Mouse (Mus musculus): ENCODE measurements at regions not wholly inside any gene's neighbourhood (a gene's known extent, or its start where the extent isn't known, plus 50 kb on each side); places are given as distances from the start of the nearest gene placed in this dataset.
A peak's percentile ranks its signal among the peaks of the same experiment; 100 is the strongest.

DNA sequence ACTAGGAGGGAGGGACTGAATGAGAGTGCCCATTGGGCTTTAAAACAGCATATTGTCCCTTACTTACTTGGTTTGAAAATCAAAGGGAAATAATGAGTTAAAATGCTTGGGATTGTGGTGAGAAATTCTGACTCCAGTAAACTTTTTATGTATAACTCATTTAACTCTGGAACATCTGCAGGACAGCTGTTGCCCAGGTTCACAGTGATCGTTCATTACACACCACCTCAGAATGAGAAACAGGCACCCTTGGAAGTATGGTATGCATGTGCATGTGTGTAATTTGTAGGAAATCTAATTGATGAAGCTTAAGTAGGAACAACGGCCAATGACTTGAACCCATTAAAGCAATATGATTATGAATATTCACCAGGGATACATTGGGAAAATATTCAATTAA is 210.4 kb upstream of the Thbs1 start:
- Histone ChIP-seq H3K27ac (no peak overlapping the region), H3K4me3 (no peak overlapping the region), H3K4me1 (ENCODE audit: control insufficient read depth, insufficient read depth, low read length) (no peaks in the 10 kb centered on the region), H3K36me3 (ENCODE audit: control insufficient read depth, insufficient read depth, low read length) (no peaks in the 10 kb centered on the region), H3K27me3 (ENCODE audit: control insufficient read depth, insufficient read depth, low read length) (no peaks in the 10 kb centered on the region), H3K79me2 (replicated peaks; ENCODE audit: control insufficient read depth, insufficient read depth, low read length) (no peaks in the 10 kb centered on the region), H3K9ac (ENCODE audit: low read depth, low read length) (no peak overlapping the region)
- TF ChIP-seq CTCF (IDR thresholded peaks at IDR 0.05) (no peak), POLR2A (IDR thresholded peaks at IDR 0.05; ENCODE audit: insufficient read depth, low read depth, low read length) (no peak), EP300 (IDR thresholded peaks at IDR 0.05; ENCODE audit: insufficient read depth, low read depth, low read length) (no peak)
- intact Hi-C loops (cut with DNase I), result no loop called here
- DNase-seq, result no peak
- WGBS, result 87% methylated on average over 2 of the region's 2 CpGs

DNA sequence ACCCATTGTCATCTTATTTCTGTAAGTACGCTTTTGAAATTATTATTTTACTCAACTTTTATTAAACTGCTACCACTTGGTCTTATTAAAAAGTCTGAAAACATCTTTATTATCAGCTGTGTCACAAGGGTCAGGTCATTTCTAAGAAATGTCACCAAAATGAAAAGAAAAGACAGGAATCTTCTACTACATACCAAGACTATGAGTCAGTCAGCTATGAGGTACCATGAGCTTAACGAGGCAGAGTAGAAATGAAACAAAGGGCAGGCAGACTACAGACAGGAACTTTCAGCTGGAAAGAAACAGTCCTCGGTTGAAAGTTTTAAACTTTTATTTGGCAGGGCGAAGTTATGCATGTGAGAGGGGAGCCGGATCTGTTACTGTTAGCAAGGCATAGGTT is 208.8 kb upstream of the Thbs1 start:
- 73% methylated on average over 5 of the region's 5 CpGs for whole genome bisulfite sequencing
- Histone ChIP-seq H3K9ac (ENCODE audit: low read depth, low read length) (no peak overlapping the region), H3K4me3 (no peak overlapping the region), H3K27me3 (ENCODE audit: control insufficient read depth, insufficient read depth, low read length) (no peaks in the 10 kb centered on the region), H3K36me3 (ENCODE audit: control insufficient read depth, insufficient read depth, low read length) (no peaks in the 10 kb centered on the region), H3K79me2 (replicated peaks; ENCODE audit: control insufficient read depth, insufficient read depth, low read length) (no peaks in the 10 kb centered on the region), H3K4me1 (ENCODE audit: control insufficient read depth, insufficient read depth, low read length) (no peaks in the 10 kb centered on the region), H3K27ac (no peak overlapping the region)
- no peak for DNase-seq
- intact Hi-C loops (cut with DNase I), result no loop called here
- TF ChIP-seq CTCF (IDR thresholded peaks at IDR 0.05) (no peak), POLR2A (IDR thresholded peaks at IDR 0.05; ENCODE audit: insufficient read depth, low read depth, low read length) (no peak), EP300 (IDR thresholded peaks at IDR 0.05; ENCODE audit: insufficient read depth, low read depth, low read length) (no peak)

DNA sequence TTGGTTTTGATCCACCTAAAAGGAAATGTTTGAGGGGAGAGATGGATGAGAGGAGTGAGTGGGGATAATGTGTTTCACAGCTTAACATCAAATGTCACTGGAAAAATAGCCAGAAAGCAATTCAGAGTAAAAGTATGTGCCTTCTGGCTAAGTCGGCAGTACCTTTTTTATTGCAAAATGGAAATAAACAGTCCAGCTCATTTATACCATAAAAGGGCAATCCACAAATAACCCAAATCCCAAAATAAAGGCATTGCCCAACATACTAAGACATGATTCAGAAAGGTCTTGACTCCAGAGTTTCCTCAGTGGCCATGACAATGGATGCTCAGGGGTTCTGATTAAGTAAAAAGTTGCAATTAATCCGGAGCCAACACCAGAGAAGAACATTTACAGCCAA is 208.0 kb upstream of the Thbs1 start:
- 68% methylated on average over 2 of the region's 2 CpGs for WGBS
- Histone ChIP-seq H3K36me3 (ENCODE audit: control insufficient read depth, insufficient read depth, low read length) (no peaks in the 10 kb centered on the region), H3K4me1 (ENCODE audit: control insufficient read depth, insufficient read depth, low read length) (no peaks in the 10 kb centered on the region), H3K9ac (ENCODE audit: low read depth, low read length) (no peak overlapping the region), H3K79me2 (replicated peaks; ENCODE audit: control insufficient read depth, insufficient read depth, low read length) (no peaks in the 10 kb centered on the region), H3K4me3 (no peak overlapping the region), H3K27me3 (ENCODE audit: control insufficient read depth, insufficient read depth, low read length) (no peaks in the 10 kb centered on the region), H3K27ac (no peak overlapping the region)
- TF ChIP-seq POLR2A (IDR thresholded peaks at IDR 0.05; ENCODE audit: insufficient read depth, low read depth, low read length) (no peak), EP300 (IDR thresholded peaks at IDR 0.05; ENCODE audit: insufficient read depth, low read depth, low read length) (no peak), CTCF (IDR thresholded peaks at IDR 0.05) (no peak)
- intact Hi-C loops (cut with DNase I), result no loop called here
- DNase-seq, result no peak

DNA sequence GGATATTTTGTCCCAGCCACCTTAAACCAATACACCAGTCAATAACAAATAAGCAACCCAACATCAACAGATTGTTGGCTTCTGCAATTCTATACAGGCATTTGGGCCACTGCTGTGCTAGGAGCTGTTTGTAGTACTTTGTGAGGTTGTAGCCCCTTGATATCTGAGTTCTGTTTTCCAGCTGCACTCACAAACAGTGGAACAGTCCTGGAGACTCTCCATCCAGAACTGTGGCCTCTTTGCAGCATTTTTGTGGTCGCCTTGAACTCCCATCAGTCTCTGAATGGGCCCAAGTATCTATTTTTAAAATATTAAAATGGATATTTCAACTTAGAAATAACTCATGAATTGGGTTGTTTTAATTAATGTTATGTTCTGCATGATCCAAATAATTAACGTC is 205.2 kb upstream of the Thbs1 start:
- TF ChIP-seq POLR2A (IDR thresholded peaks at IDR 0.05; ENCODE audit: insufficient read depth, low read depth, low read length) (no peak), CTCF (IDR thresholded peaks at IDR 0.05) (no peak), EP300 (IDR thresholded peaks at IDR 0.05; ENCODE audit: insufficient read depth, low read depth, low read length) (no peak)
- WGBS, result 90% methylated on average over 2 of the region's 2 CpGs
- intact Hi-C loops (cut with DNase I), result no loop called here
- H3K79me2 ChIP-seq (replicated peaks; ENCODE audit: control insufficient read depth, insufficient read depth, low read length), result no peaks in the 10 kb centered on the region
- no peak overlapping the region for H3K4me3 ChIP-seq
- H3K9ac ChIP-seq (ENCODE audit: low read depth, low read length), result no peak overlapping the region
- no peak overlapping the region for H3K27ac ChIP-seq
- H3K27me3 ChIP-seq (ENCODE audit: control insufficient read depth, insufficient read depth, low read length), result no peaks in the 10 kb centered on the region
- no peaks in the 10 kb centered on the region for H3K36me3 ChIP-seq (ENCODE audit: control insufficient read depth, insufficient read depth, low read length)
- H3K4me1 ChIP-seq (ENCODE audit: control insufficient read depth, insufficient read depth, low read length), result no peaks in the 10 kb centered on the region
- DNase-seq, result no peak

DNA sequence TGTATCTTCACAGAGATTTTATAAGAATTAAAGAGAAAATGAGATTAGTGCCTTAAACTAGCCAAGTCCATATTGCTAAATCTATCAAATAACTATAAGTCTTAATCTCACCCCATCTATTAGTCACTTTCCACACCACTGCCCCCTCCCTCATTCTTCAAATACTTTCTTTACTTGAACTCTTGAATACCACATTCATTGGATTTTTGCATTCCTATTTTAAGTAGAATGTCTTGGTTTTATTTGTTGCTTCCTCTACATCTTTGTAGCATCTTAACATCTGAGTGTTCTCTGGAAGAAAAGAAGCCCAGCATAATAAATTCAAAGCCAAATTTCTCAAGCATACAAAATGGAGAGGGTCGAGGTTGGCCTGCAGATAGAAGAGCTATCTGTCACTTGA is 200.9 kb upstream of the Thbs1 start:
- Histone ChIP-seq H3K9ac (ENCODE audit: low read depth, low read length) (no peak overlapping the region), H3K4me3 (no peak overlapping the region), H3K27me3 (ENCODE audit: control insufficient read depth, insufficient read depth, low read length) (no peaks in the 10 kb centered on the region), H3K79me2 (replicated peaks; ENCODE audit: control insufficient read depth, insufficient read depth, low read length) (no peaks in the 10 kb centered on the region), H3K27ac (no peak overlapping the region), H3K36me3 (ENCODE audit: control insufficient read depth, insufficient read depth, low read length) (no peaks in the 10 kb centered on the region), H3K4me1 (ENCODE audit: control insufficient read depth, insufficient read depth, low read length) (no peaks in the 10 kb centered on the region)
- DNase-seq, result no peak
- TF ChIP-seq POLR2A (IDR thresholded peaks at IDR 0.05; ENCODE audit: insufficient read depth, low read depth, low read length) (no peak), CTCF (IDR thresholded peaks at IDR 0.05) (no peak)
- 56% methylated on average over 1 of the region's 1 CpGs for WGBS
- intact Hi-C loops (cut with DNase I), result no loop called here

DNA sequence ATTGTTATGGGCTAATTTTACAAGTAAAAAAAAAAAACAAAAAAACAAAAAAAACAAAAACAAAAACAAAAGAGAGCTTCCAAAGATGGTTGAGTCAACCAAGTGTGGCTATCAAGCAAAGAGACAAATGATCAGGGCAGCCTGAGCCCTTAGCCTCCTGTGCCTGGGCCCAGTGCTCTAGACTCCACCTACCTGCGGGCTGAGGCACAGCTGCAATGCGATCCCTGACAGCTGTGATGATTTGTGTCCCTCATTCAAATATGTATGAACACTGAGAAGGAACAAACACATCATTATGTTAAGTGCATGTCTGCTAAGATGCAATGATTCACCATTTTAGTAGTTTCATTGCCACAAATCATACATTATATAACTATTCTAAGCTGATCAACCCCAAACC is 199.0 kb upstream of the Thbs1 start:
- H3K9ac ChIP-seq (ENCODE audit: low read depth, low read length), result no peak overlapping the region
- intact Hi-C loops (cut with DNase I), result no loop called here
- H3K27ac ChIP-seq, result no peak overlapping the region
- H3K79me2 ChIP-seq (replicated peaks; ENCODE audit: control insufficient read depth, insufficient read depth, low read length), result no peaks in the 10 kb centered on the region
- H3K4me1 ChIP-seq (ENCODE audit: control insufficient read depth, insufficient read depth, low read length), result no peaks in the 10 kb centered on the region
- 70% methylated on average over 2 of the region's 2 CpGs for WGBS
- DNase-seq, result no peak
- H3K27me3 ChIP-seq (ENCODE audit: control insufficient read depth, insufficient read depth, low read length), result no peaks in the 10 kb centered on the region
- H3K36me3 ChIP-seq (ENCODE audit: control insufficient read depth, insufficient read depth, low read length), result no peaks in the 10 kb centered on the region
- TF ChIP-seq CTCF (IDR thresholded peaks at IDR 0.05) (peak; percentile 20; the same call in 1 of the 2 replicates), POLR2A (IDR thresholded peaks at IDR 0.05; ENCODE audit: insufficient read depth, low read depth, low read length) (no peak)
- no peak overlapping the region for H3K4me3 ChIP-seq
